Mouse (Mus musculus): ENCODE measurements at regions not wholly inside any gene's neighbourhood (a gene's known extent, or its start where the extent isn't known, plus 50 kb on each side); places are given as distances from the start of the nearest gene placed in this dataset.
"Not testable (repeated sequence)": the region's sequence is repeated elsewhere in the genome, so short reads cannot be mapped to it uniquely, and the experiment has no call there.

DNA sequence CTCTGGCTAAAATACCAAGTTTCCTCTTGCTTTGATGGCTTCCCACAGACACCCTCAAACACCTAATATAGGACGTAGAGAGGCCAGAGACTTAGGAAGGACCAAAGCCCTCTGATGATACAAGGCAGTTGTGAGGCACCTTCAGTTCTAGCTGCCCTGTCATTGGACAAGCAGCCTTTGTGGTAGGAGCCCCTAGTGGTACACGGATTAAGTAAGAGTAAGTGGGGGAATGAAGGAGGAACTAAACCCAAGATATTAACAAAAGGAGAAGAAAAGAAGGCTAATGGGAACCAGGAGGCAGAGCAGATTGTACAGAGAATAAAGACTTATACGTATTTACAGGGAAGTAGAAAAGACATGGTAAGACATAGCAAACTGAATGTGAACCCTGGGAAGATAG, 352.3 kb upstream of the Tmco5 start:
- not testable (repeated sequence) for H3ac ChIP-seq (ENCODE audit: control insufficient read depth, insufficient read length); H3K79me2 ChIP-seq (ENCODE audit: control insufficient read depth, insufficient read depth); H3K36me3 ChIP-seq (ENCODE audit: control insufficient read depth, insufficient read depth); H3K27me3 ChIP-seq (ENCODE audit: control insufficient read depth, insufficient read depth, insufficient read length); H3K4me2 ChIP-seq (ENCODE audit: low read depth); H3K4me3 ChIP-seq

GRCm38 (mm10) chr2:116536453-116536852, 342.0 kb upstream of the Tmco5 start:
- no peak for TF ChIP-seq MYOG (IDR thresholded peaks at IDR 0.05; ENCODE audit: control insufficient read depth in 1 of 3, insufficient read depth in 1 of 3, insufficient read length in 2 of 3, low read depth in 2 of 3)
- H3ac ChIP-seq (ENCODE audit: control insufficient read depth, insufficient read length), result no peak overlapping the region
- H3K36me3 ChIP-seq (ENCODE audit: control insufficient read depth, insufficient read depth), result no peaks in the 10 kb centered on the region
- H3K27me3 ChIP-seq (ENCODE audit: control insufficient read depth, insufficient read depth, insufficient read length), result no peaks in the 10 kb centered on the region
- no peak overlapping the region for H3K4me2 ChIP-seq (ENCODE audit: low read depth)
- H3K4me3 ChIP-seq, result no peak overlapping the region
- H3K79me2 ChIP-seq (ENCODE audit: control insufficient read depth, insufficient read depth), result no peaks in the 10 kb centered on the region

GRCm38 (mm10) chr2:116559350-116559749, 319.1 kb upstream of the Tmco5 start:
- Histone ChIP-seq H3K27me3 (ENCODE audit: control insufficient read depth, insufficient read depth, insufficient read length) (no peaks in the 10 kb centered on the region), H3K4me3 (no peak overlapping the region), H3K4me2 (ENCODE audit: low read depth) (no peak overlapping the region), H3ac (ENCODE audit: control insufficient read depth, insufficient read length) (no peak overlapping the region), H3K79me2 (ENCODE audit: control insufficient read depth, insufficient read depth) (no peaks in the 10 kb centered on the region), H3K36me3 (ENCODE audit: control insufficient read depth, insufficient read depth) (no peaks in the 10 kb centered on the region)
- TF ChIP-seq USF1 (IDR thresholded peaks at IDR 0.05; ENCODE audit: low read depth), result no peak
- TF ChIP-seq TCF12 (IDR thresholded peaks at IDR 0.05; ENCODE audit: insufficient read depth, poor library complexity, severe bottlenecking), result no peak
- TF ChIP-seq MYOD1 (IDR thresholded peaks at IDR 0.05; ENCODE audit: control insufficient read depth in 1 of 3, insufficient read length in 2 of 3, low read depth in 2 of 3), result no peak
- TF ChIP-seq MAX (IDR thresholded peaks at IDR 0.05; ENCODE audit: low read depth), result no peak
- no peak for TF ChIP-seq SRF (IDR thresholded peaks at IDR 0.05; ENCODE audit: control insufficient read depth, insufficient read length, low read depth)
- TF ChIP-seq E2F4 (IDR thresholded peaks at IDR 0.05; ENCODE audit: insufficient read depth), result no peak
- TF ChIP-seq POLR2AphosphoS2 (IDR thresholded peaks at IDR 0.05; ENCODE audit: insufficient read length, low read depth), result no peak
- no peak for TF ChIP-seq MYOG (IDR thresholded peaks at IDR 0.05; ENCODE audit: control insufficient read depth in 1 of 3, insufficient read depth in 1 of 3, insufficient read length in 2 of 3, low read depth in 2 of 3)

DNA sequence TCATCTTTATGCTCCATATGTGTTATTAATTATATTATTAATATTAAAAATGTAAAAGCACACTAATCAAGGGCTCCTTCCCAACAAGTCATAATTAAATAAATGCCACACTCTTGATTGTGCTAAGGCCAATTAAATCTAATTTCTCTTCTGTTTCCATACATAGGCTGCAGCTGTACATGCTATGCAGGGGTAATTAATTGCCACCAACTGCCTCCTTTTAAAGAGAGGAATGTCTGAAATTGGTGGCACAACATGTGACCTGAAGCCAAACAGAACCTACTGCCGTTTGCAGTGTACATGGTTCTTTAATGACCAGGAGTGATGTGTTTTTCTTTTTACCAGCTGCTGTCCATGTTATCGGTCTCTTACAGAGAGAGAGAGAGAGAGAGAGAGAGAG, 294.5 kb upstream of the Tmco5 start:
- Histone ChIP-seq H3K36me3 (ENCODE audit: control insufficient read depth, insufficient read depth) (no peaks in the 10 kb centered on the region), H3K4me3 (no peak overlapping the region), H3K27me3 (ENCODE audit: control insufficient read depth, insufficient read depth, insufficient read length) (no peaks in the 10 kb centered on the region), H3ac (ENCODE audit: control insufficient read depth, insufficient read length) (no peak overlapping the region), H3K4me2 (ENCODE audit: low read depth) (no peak overlapping the region), H3K79me2 (ENCODE audit: control insufficient read depth, insufficient read depth) (no peaks in the 10 kb centered on the region)
- TF ChIP-seq POLR2A (IDR thresholded peaks at IDR 0.05; ENCODE audit: insufficient read length, low read depth) (no peak), POLR2AphosphoS2 (IDR thresholded peaks at IDR 0.05; ENCODE audit: insufficient read length, low read depth) (no peak), SRF (IDR thresholded peaks at IDR 0.05; ENCODE audit: control insufficient read depth, insufficient read length, low read depth) (no peak), MYOG (IDR thresholded peaks at IDR 0.05; ENCODE audit: control insufficient read depth in 1 of 3, insufficient read depth in 1 of 3, insufficient read length in 2 of 3, low read depth in 2 of 3) (no peak), REST (IDR thresholded peaks at IDR 0.05; ENCODE audit: insufficient read depth, insufficient read length) (no peak), CEBPB (IDR thresholded peaks at IDR 0.05; ENCODE audit: insufficient read depth, poor library complexity, severe bottlenecking) (no peak), TCF12 (IDR thresholded peaks at IDR 0.05; ENCODE audit: insufficient read depth, poor library complexity, severe bottlenecking) (no peak), USF1 (IDR thresholded peaks at IDR 0.05; ENCODE audit: low read depth) (no peak), E2F4 (IDR thresholded peaks at IDR 0.05; ENCODE audit: insufficient read depth) (no peak), TCF3 (IDR thresholded peaks at IDR 0.05; ENCODE audit: insufficient read length, low read depth) (no peak), MYOD1 (IDR thresholded peaks at IDR 0.05; ENCODE audit: control insufficient read depth in 1 of 3, insufficient read length in 2 of 3, low read depth in 2 of 3) (no peak), MAX (IDR thresholded peaks at IDR 0.05; ENCODE audit: low read depth) (no peak)

DNA sequence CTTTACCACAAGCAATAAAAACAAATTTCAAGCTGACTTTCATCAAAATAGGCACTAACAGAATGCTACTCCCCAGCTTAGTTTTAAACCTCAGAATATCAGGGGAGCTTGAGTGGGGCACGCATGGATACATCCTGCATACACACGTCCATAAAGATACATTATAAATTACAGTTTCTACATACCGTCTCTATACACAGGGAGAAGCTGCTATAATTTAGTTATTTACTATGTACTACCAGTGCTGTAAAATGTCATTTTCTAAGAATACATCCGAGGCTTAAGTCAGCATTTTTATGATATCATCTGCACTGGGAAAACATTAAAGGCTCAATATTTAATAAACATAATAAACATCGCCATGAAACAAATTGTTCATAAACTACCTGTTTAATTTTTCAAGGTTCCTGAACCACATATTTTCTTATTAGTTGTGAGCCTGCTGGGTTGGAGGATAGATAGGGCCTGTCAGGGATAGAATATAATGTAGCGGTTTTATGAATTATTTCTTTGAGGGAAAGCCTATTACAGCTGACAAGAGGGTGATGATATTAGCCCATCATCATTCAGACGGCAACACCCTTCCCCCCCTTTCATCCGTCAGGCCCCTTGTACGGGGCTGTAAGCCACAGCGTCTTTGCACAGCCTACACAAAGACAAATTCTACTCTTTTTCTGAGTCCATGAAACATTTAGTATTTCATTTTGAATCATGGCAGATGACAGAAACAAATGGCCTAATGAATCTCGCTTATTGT, 292.1 kb upstream of the Tmco5 start:
- no peak overlapping the region for H3ac ChIP-seq (ENCODE audit: control insufficient read depth, insufficient read length)
- no peak overlapping the region for H3K4me3 ChIP-seq
- TF ChIP-seq MYOD1 (IDR thresholded peaks at IDR 0.05; ENCODE audit: control insufficient read depth in 1 of 3, insufficient read length in 2 of 3, low read depth in 2 of 3), result no peak
- no peak for TF ChIP-seq CEBPB (IDR thresholded peaks at IDR 0.05; ENCODE audit: insufficient read depth, poor library complexity, severe bottlenecking)
- TF ChIP-seq MYOG (IDR thresholded peaks at IDR 0.05; ENCODE audit: control insufficient read depth in 1 of 3, insufficient read depth in 1 of 3, insufficient read length in 2 of 3, low read depth in 2 of 3), result no peak
- TF ChIP-seq POLR2AphosphoS2 (IDR thresholded peaks at IDR 0.05; ENCODE audit: insufficient read length, low read depth), result no peak
- TF ChIP-seq MAX (IDR thresholded peaks at IDR 0.05; ENCODE audit: low read depth), result no peak
- TF ChIP-seq TCF12 (IDR thresholded peaks at IDR 0.05; ENCODE audit: insufficient read depth, poor library complexity, severe bottlenecking), result no peak
- no peak for TF ChIP-seq USF1 (IDR thresholded peaks at IDR 0.05; ENCODE audit: low read depth)
- no peak for TF ChIP-seq REST (IDR thresholded peaks at IDR 0.05; ENCODE audit: insufficient read depth, insufficient read length)
- TF ChIP-seq E2F4 (IDR thresholded peaks at IDR 0.05; ENCODE audit: insufficient read depth), result no peak
- no peak for TF ChIP-seq POLR2A (IDR thresholded peaks at IDR 0.05; ENCODE audit: insufficient read length, low read depth)
- no peak for TF ChIP-seq TCF3 (IDR thresholded peaks at IDR 0.05; ENCODE audit: insufficient read length, low read depth)
- no peak for TF ChIP-seq SRF (IDR thresholded peaks at IDR 0.05; ENCODE audit: control insufficient read depth, insufficient read length, low read depth)
- no peaks in the 10 kb centered on the region for H3K27me3 ChIP-seq (ENCODE audit: control insufficient read depth, insufficient read depth, insufficient read length)
- H3K79me2 ChIP-seq (ENCODE audit: control insufficient read depth, insufficient read depth), result no peaks in the 10 kb centered on the region
- H3K36me3 ChIP-seq (ENCODE audit: control insufficient read depth, insufficient read depth), result no peaks in the 10 kb centered on the region
- H3K4me2 ChIP-seq (ENCODE audit: low read depth), result no peak overlapping the region

All from myocyte (in vitro differentiated cells).